25 mouse cellular contexts compared by ENCODE assay signal in the genomic region with DNA sequence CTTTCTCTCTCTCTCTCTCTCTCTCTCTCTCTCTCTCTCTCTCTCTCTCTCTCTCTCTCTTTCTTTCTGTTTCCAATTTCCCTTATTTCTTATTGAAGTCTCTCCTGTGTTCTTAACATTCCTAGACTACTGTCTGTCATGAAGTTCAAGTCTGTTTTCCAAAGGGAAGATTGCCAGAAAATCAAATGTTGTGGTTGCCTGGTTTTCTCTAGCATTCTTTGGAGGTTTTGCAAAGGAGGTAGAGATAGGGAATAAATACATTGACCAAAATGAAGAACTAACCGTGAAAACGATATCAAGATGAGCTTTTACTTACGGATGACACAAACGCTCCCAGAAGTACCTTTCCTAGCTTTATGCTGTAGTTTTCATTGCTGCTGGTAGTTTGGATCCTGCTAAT.
"Had no signal": no experiment of that assay in that cellular context is flagged by ENCODE, and none has a peak within 500 bp of the region (broad histone marks: within the 10 kb centered on the region; RNA-seq: fewer than 3 reads in every experiment).

No protein-coding gene starts in this region.

- H3K4me3 ChIP-seq: heart, adult 2 months; heart, embryonic 10.5 days; heart, embryonic 12.5 days; hindbrain, embryonic 10.5 days; hindbrain, embryonic 12.5 days; intestine, embryonic 15.5 days; layer of hippocampus, adult 2 months; left cerebral cortex, adult 2 months; limb, embryonic 10.5 days; limb, embryonic 12.5 days; liver, embryonic 13.5 days; liver, embryonic 15.5 days had no signal

- H3K27ac ChIP-seq: heart, adult 2 months; heart, embryonic 10.5 days; hindbrain, embryonic 10.5 days; hindbrain, embryonic 12.5 days; hindbrain, embryonic 14.5 days; intestine, embryonic 15.5 days; layer of hippocampus, adult 2 months; left cerebral cortex, adult 2 months; limb, embryonic 10.5 days; limb, embryonic 12.5 days; liver, embryonic 13.5 days; liver, embryonic 15.5 days had no signal

- H3K27me3 ChIP-seq: heart, embryonic 12.5 days; hindbrain, embryonic 12.5 days; intestine, embryonic 15.5 days; limb, embryonic 12.5 days; liver, embryonic 13.5 days; liver, embryonic 15.5 days had no signal

- DNase-seq: gastrocnemius, postnatal 14 days; gastrocnemius, postnatal 36 days; heart, adult 11 months; heart, adult 2 months; heart, postnatal 10 days; heart, postnatal 4 days; kidney, adult 18-20 months; kidney, adult 8-10 months; kidney, postnatal 10 days; kidney, postnatal 25 days; kidney, postnatal 4 days; liver; liver, embryonic 13.5 days had no signal

- H3K9me3 ChIP-seq: heart, embryonic 10.5 days; heart, embryonic 12.5 days; hindbrain, embryonic 10.5 days; hindbrain, embryonic 12.5 days; intestine, embryonic 15.5 days; limb, embryonic 10.5 days; limb, embryonic 12.5 days; liver, embryonic 13.5 days; liver, embryonic 15.5 days had no signal

- H3K4me1 ChIP-seq: heart, embryonic 10.5 days; heart, embryonic 12.5 days; hindbrain, embryonic 10.5 days; intestine, embryonic 15.5 days; liver, embryonic 13.5 days; liver, embryonic 15.5 days had no signal

- H3K36me3 ChIP-seq: heart, embryonic 10.5 days; heart, embryonic 12.5 days; hindbrain, embryonic 10.5 days; hindbrain, embryonic 12.5 days; intestine, embryonic 15.5 days; limb, embryonic 10.5 days; limb, embryonic 12.5 days; liver, embryonic 13.5 days; liver, embryonic 15.5 days had no signal

- H3K4me2 ChIP-seq: heart, embryonic 12.5 days; hindbrain, embryonic 12.5 days; hindbrain, embryonic 14.5 days; intestine, embryonic 15.5 days; limb, embryonic 12.5 days; liver, embryonic 11.5 days; liver, embryonic 13.5 days; liver, embryonic 15.5 days had no signal
